Mouse (Mus musculus) kidney, adult 9 months (tissue): ENCODE results near the gene Gm10378.
"Not testable (repeated sequence)": the region's sequence is repeated elsewhere in the genome, so short reads cannot be mapped to it uniquely, and the experiment has no call there.

Source experiments
- DNase-seq: peaks from one replicate; pipeline ENCODE4 v3.0.0; 2022

The Gm10378 gene

DNA sequence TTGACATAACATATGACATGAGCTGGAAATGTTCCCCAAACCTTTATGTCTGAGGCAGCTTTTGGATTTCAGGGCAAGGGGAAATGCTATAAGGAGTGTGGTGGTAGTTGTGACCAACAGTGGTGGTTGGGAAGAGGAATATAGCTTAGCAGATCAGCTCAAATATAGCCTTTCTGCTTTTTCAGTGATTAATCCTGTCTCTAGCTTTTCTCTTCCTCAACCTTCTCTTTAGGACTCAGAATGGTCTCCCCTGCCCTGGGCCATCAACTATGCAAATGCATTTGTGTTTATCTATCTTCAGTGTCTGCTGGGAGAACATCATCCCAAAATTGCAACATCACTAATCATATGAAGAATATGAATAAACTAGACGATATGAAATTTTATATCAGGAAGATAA lies at the start of gene Gm10378:
Gene Gm10378, plus strand, starts transcription at position 301 of the 400 bp plus-strand sequence.
- DNase-seq = not testable (repeated sequence)

GRCm38 (mm10) chr14:42641817-42642216 lies 13.9 kb upstream of the Gm10378 start, which contains the start of gene Gm3633:
Gene Gm3633 (minus strand): TSS chr14:42641917.
- not testable (repeated sequence) for DNase-seq
